Comparison of ENCODE assay signal across 1 mouse cellular context in the genomic region with DNA sequence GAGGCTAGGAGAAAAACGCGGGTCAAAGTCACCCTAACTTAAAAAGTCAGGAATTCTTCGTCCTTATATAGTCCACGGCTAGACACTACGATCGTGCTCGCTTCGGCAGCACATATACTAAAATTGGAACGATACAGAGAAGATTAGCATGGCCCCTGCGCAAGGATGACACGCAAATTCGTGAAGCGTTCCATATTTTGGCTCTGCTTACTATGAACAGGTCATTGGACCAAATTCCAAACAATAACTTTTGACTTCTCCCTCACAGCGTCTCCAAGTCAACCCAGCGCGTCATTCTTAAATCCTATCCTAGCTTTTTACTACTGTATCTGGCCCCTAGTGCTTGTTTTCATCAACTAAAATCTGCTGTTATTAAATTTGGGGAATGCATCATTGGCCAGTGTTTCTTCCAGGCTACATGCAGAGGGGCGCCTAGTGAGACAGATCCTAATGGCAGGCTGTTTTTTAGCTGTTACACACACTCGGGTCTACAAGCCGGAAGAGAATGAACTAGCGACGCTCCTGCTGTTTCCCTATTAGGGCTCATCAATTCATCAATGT.
TF ChIP-seq lines count a peak whose summit lies in the region.

No protein-coding gene starts in this region.

TF ChIP-seq in CH12.LX, 34 proteins besides CTCF, POLR2A, EP300 and RAD21 (continued from another document):
- peak; percentile 54; the same call in 1 of the 2 replicates for TF ChIP-seq MEF2A (IDR thresholded peaks at IDR 0.05; ENCODE audit: borderline replicate concordance, low read depth, low read length)
- TF ChIP-seq KAT2A (IDR thresholded peaks at IDR 0.05; ENCODE audit: insufficient replicate concordance, low read length) = no peak
- no peak for TF ChIP-seq SMC3 (IDR thresholded peaks at IDR 0.05; ENCODE audit: low read depth, low read length)
- no peak for TF ChIP-seq POLR2AphosphoS2 (IDR thresholded peaks at IDR 0.05; ENCODE audit: low read depth, low read length)
- TF ChIP-seq SIN3A (IDR thresholded peaks at IDR 0.05; ENCODE audit: low read length) = no peak; the same call in 1 of the 2 replicates
- no peak for TF ChIP-seq PAX5 (IDR thresholded peaks at IDR 0.05; ENCODE audit: low read length)
- TF ChIP-seq ZKSCAN1 (IDR thresholded peaks at IDR 0.05; ENCODE audit: borderline replicate concordance, low read depth, low read length) = no peak
- TF ChIP-seq IRF4 (IDR thresholded peaks at IDR 0.05; ENCODE audit: low read depth, low read length) = no peak
- peak; percentile 95 for TF ChIP-seq MAFK (IDR thresholded peaks at IDR 0.05; ENCODE audit: insufficient replicate concordance, low read length)
- peak; percentile 92 for TF ChIP-seq ELF1 (IDR thresholded peaks at IDR 0.05; ENCODE audit: low read depth, low read length)
- TF ChIP-seq USF2 (conservative IDR thresholded peaks at IDR 0.05; ENCODE audit: low read depth, low read length) = no peak
- no peak for TF ChIP-seq NELFE (IDR thresholded peaks at IDR 0.05; ENCODE audit: low read depth, low read length)
- TF ChIP-seq TCF12 (IDR thresholded peaks at IDR 0.05; ENCODE audit: low read depth, low read length) = no peak
- TF ChIP-seq USF1 (IDR thresholded peaks at IDR 0.05; ENCODE audit: low read depth, low read length) = no peak
- TF ChIP-seq NRF1 (IDR thresholded peaks at IDR 0.05; ENCODE audit: low read depth, low read length) = peak; percentile 72
